Mouse (Mus musculus) ES-Bruce4 (cell line): Measurements from ENCODE around the gene Taar3. TPM values are rescaled to one million over a fixed set of nuclear protein-coding genes. Genes with fewer than 3 reads are reported as not detected.

ENCODE experiments used
- H3K27ac ChIP-seq: 2 replicates; pipeline ENCODE4 v1.5.1; 2012; ENCODE audit warnings: low read length, inconsistent platforms; ENCODE audit not compliant: insufficient read depth
- H3K27me3 ChIP-seq: 2 replicates; pipeline ENCODE4 v1.6.1; 2012; ENCODE audit warnings: mild to moderate bottlenecking, low read length, inconsistent platforms; ENCODE audit not compliant: control insufficient read depth, poor library complexity, insufficient read depth, severe bottlenecking
- H3K36me3 ChIP-seq: 2 replicates; pipeline ENCODE4 v1.6.1; 2012; ENCODE audit warnings: inconsistent platforms, mild to moderate bottlenecking, low read length, moderate library complexity; ENCODE audit not compliant: control insufficient read depth, poor library complexity, insufficient read depth, severe bottlenecking
- H3K4me1 ChIP-seq: one replicate; pipeline ENCODE4 v1.8.1; 2011; ENCODE audit warnings: low read length; ENCODE audit not compliant: control insufficient read depth, insufficient read depth
- H3K4me3 ChIP-seq: 2 replicates; pipeline ENCODE4 v1.5.1; 2011; ENCODE audit warnings: low read depth, mild to moderate bottlenecking, low read length
- H3K9ac ChIP-seq: 2 replicates; pipeline ENCODE4 v1.6.1; 2012; ENCODE audit warnings: low read depth, mild to moderate bottlenecking, inconsistent platforms; ENCODE audit not compliant: poor library complexity, severe bottlenecking
- H3K9me3 ChIP-seq: replicated peaks from 2 replicates; pipeline ENCODE4 v1.6.1; 2012; ENCODE audit warnings: mild to moderate bottlenecking, low read length, inconsistent platforms; ENCODE audit not compliant: control insufficient read depth, poor library complexity, insufficient read depth, severe bottlenecking
- CTCF ChIP-seq: IDR thresholded peaks from one replicate; pipeline ENCODE4 v1.8.1; 2011; ENCODE audit warnings: low read depth, low read length
- EP300 ChIP-seq: IDR thresholded peaks from 2 replicates; pipeline ENCODE4 v1.6.1; 2011; ENCODE audit warnings: low read depth, low read length; ENCODE audit not compliant: insufficient read depth
- POLR2A ChIP-seq: IDR thresholded peaks from one replicate; pipeline ENCODE4 v1.8.1; 2011; ENCODE audit warnings: low read length; ENCODE audit not compliant: insufficient read depth
- polyA plus RNA-seq: library from polyadenylated mRNA; stranded (reverse); fragments of >200 nt; gene quantifications from 2 replicates; pipeline ENCODE4 v1.2.4, GENCODE M21; 2011; ENCODE audit warnings: low read depth; ENCODE audit not compliant: missing spikeins, insufficient read depth, insufficient read length

The Taar3 gene
- polyA plus RNA-seq, 1 experiment: not detected

GRCm38 (mm10) chr10:23937613-23938012 is 11.7 kb upstream of the Taar3 start:
- Histone ChIP-seq H3K9me3 (no peaks in the 10 kb centered on the region), H3K4me3 (no peak overlapping the region), H3K9ac (no peak overlapping the region), H3K27me3 (no peaks in the 10 kb centered on the region), H3K36me3 (no peaks in the 10 kb centered on the region), H3K4me1 (no peaks in the 10 kb centered on the region), H3K27ac (no peak overlapping the region)
- TF ChIP-seq POLR2A (no peak), CTCF (no peak), EP300 (no peak)

- no peak within 1 kb of the TSS for H3K27ac ChIP-seq
- H3K4me1 ChIP-seq: no peaks in the 10 kb centered on the region
- H3K4me3 ChIP-seq: no peak within 1 kb of the TSS
- H3K27me3 ChIP-seq: no peaks in the 10 kb centered on the region
- no peaks in the 10 kb centered on the region for H3K36me3 ChIP-seq
- no peak for TF ChIP-seq CTCF
- no peak for TF ChIP-seq EP300
- no peak for TF ChIP-seq POLR2A
- no peak within 1 kb of the TSS for H3K9ac ChIP-seq
- H3K9me3 ChIP-seq: no peaks in the 10 kb centered on the region
Observed at GRCm38 (mm10) chr10:23938312-23938711, 11.0 kb upstream of the Taar3 start, which contains the start of gene Taar2. TSS of gene Taar2 (plus strand) at chr10:23938572.

GRCm38 (mm10) chr10:23942465-23942864 is 6.9 kb upstream of the Taar3 start:
- no peaks in the 10 kb centered on the region for H3K36me3 ChIP-seq
- TF ChIP-seq CTCF (peak; percentile 71), POLR2A (no peak), EP300 (no peak)
- H3K4me1 ChIP-seq: no peaks in the 10 kb centered on the region
- no peak overlapping the region for H3K27ac ChIP-seq
- no peaks in the 10 kb centered on the region for H3K27me3 ChIP-seq
- no peaks in the 10 kb centered on the region for H3K9me3 ChIP-seq
- no peak overlapping the region for H3K9ac ChIP-seq
- no peak overlapping the region for H3K4me3 ChIP-seq

- H3K9me3 ChIP-seq: no peaks in the 10 kb centered on the region
- H3K27ac ChIP-seq: no peak overlapping the region
- H3K9ac ChIP-seq: no peak overlapping the region
- TF ChIP-seq POLR2A (no peak), EP300 (no peak), CTCF (no peak)
- no peaks in the 10 kb centered on the region for H3K36me3 ChIP-seq
- no peaks in the 10 kb centered on the region for H3K27me3 ChIP-seq
- H3K4me1 ChIP-seq: no peaks in the 10 kb centered on the region
- H3K4me3 ChIP-seq: no peak overlapping the region
Observed at GRCm38 (mm10) chr10:23948026-23948425, 1.3 kb upstream of the Taar3 start.

- Histone ChIP-seq H3K27me3 (no peaks in the 10 kb centered on the region), H3K27ac (no peak overlapping the region), H3K9me3 (no peaks in the 10 kb centered on the region), H3K4me3 (no peak overlapping the region), H3K9ac (no peak overlapping the region), H3K36me3 (no peaks in the 10 kb centered on the region), H3K4me1 (no peaks in the 10 kb centered on the region)
- no peak for TF ChIP-seq CTCF
- TF ChIP-seq POLR2A: no peak
- no peak for TF ChIP-seq EP300
Observed at GRCm38 (mm10) chr10:23951714-23952113, 2.4 kb downstream of the Taar3 start.

GRCm38 (mm10) chr10:23959071-23959470 is 9.7 kb downstream of the Taar3 start:
- H3K27me3 ChIP-seq: no peaks in the 10 kb centered on the region
- no peaks in the 10 kb centered on the region for H3K9me3 ChIP-seq
- H3K27ac ChIP-seq: no peak overlapping the region
- H3K4me1 ChIP-seq: no peaks in the 10 kb centered on the region
- H3K9ac ChIP-seq: no peak overlapping the region
- no peak overlapping the region for H3K4me3 ChIP-seq
- no peaks in the 10 kb centered on the region for H3K36me3 ChIP-seq
- TF ChIP-seq POLR2A: no peak
- TF ChIP-seq EP300: no peak
- TF ChIP-seq CTCF: no peak
